Mouse (Mus musculus) adrenal gland, adult (tissue): ENCODE data around the gene Chrm4.

ENCODE experiments used
- DNase-seq, 2 experiments: peaks; one replicate each; pipeline ENCODE4 v3.0.0; 2022 to 2023; ENCODE audit warnings: low spot score in 1 of 2; ENCODE audit not compliant: inconsistent age in 2 of 2

Gene Chrm4

GRCm38 (mm10) chr2:91926949-91927348 lies at the start of gene Chrm4:
Gene Chrm4, plus strand, starts transcription at chr2:91927249.
- DNase-seq = no peak

GRCm38 (mm10) chr2:91878387-91879180 lies 48.5 kb upstream of the Chrm4 start:
- no peak for DNase-seq

GRCm38 (mm10) chr2:91883961-91884360 lies 43.1 kb upstream of the Chrm4 start:
- no peak for DNase-seq

GRCm38 (mm10) chr2:91884616-91885015 lies 42.4 kb upstream of the Chrm4 start:
- no peak for DNase-seq

- DNase-seq = no peak
Observed at GRCm38 (mm10) chr2:91894716-91895115, 32.3 kb upstream of the Chrm4 start.

GRCm38 (mm10) chr2:91895401-91895800 lies 31.6 kb upstream of the Chrm4 start:
- DNase-seq = no peak

GRCm38 (mm10) chr2:91897968-91898367 lies 29.1 kb upstream of the Chrm4 start:
- DNase-seq = no peak

- no peak for DNase-seq
Observed at GRCm38 (mm10) chr2:91899141-91899540, 27.9 kb upstream of the Chrm4 start.

GRCm38 (mm10) chr2:91900431-91900830 lies 26.6 kb upstream of the Chrm4 start:
- DNase-seq = no peak

GRCm38 (mm10) chr2:91902336-91902735 lies 24.7 kb upstream of the Chrm4 start:
- DNase-seq = no peak

- no peak for DNase-seq
Observed at GRCm38 (mm10) chr2:91903171-91903925, 23.7 kb upstream of the Chrm4 start.

GRCm38 (mm10) chr2:91904618-91905307 lies 22.3 kb upstream of the Chrm4 start:
- DNase-seq = no peak

GRCm38 (mm10) chr2:91906141-91906540 lies 20.9 kb upstream of the Chrm4 start:
- DNase-seq = peak; percentile 20 to 89

- no peak for DNase-seq
Observed at GRCm38 (mm10) chr2:91912616-91913015, 14.4 kb upstream of the Chrm4 start.

- DNase-seq = no peak
Observed at GRCm38 (mm10) chr2:91913328-91914110, 13.5 kb upstream of the Chrm4 start.

GRCm38 (mm10) chr2:91916346-91916977 lies 10.6 kb upstream of the Chrm4 start:
- DNase-seq = no peak

GRCm38 (mm10) chr2:91917096-91917495 lies 10.0 kb upstream of the Chrm4 start:
- DNase-seq = no peak

GRCm38 (mm10) chr2:91920130-91920529 lies 6.9 kb upstream of the Chrm4 start:
- no peak for DNase-seq

- DNase-seq = peak; percentile 85 to 94
Observed at GRCm38 (mm10) chr2:91921181-91921789, 5.8 kb upstream of the Chrm4 start.
